Mouse (Mus musculus): ENCODE results near the gene Slc30a1.
A peak's percentile ranks its signal among the peaks of the same experiment; 100 is the strongest.

The Slc30a1 gene

GRCm38 (mm10) chr1:191906571-191907430, at the start of gene Slc30a1:
Gene Slc30a1 (plus strand): TSS chr1:191906767.
- peak; percentile 98 for DNase-seq

GRCm38 (mm10) chr1:191856886-191857651, 49.5 kb upstream of the Slc30a1 start:
- DNase-seq: peak; percentile 8

GRCm38 (mm10) chr1:191858136-191858535, 48.4 kb upstream of the Slc30a1 start:
- no peak for DNase-seq

- DNase-seq: no peak
These were observed 46.7 kb upstream of the Slc30a1 start for GRCm38 (mm10) chr1:191859847-191860246.

- DNase-seq: no peak
These were observed 45.3 kb upstream of the Slc30a1 start for GRCm38 (mm10) chr1:191861247-191861646.

- DNase-seq: peak; percentile 32
These were observed 42.6 kb upstream of the Slc30a1 start for GRCm38 (mm10) chr1:191863833-191864550.

GRCm38 (mm10) chr1:191864551-191865027, 42.0 kb upstream of the Slc30a1 start:
- DNase-seq: peak; percentile 6

- no peak for DNase-seq
These were observed 34.4 kb upstream of the Slc30a1 start for GRCm38 (mm10) chr1:191872076-191872710.

GRCm38 (mm10) chr1:191875006-191875405, 31.6 kb upstream of the Slc30a1 start:
- no peak for DNase-seq

- DNase-seq: no peak
These were observed 30.8 kb upstream of the Slc30a1 start for GRCm38 (mm10) chr1:191875683-191876305.

GRCm38 (mm10) chr1:191877681-191878080, 28.9 kb upstream of the Slc30a1 start:
- no peak for DNase-seq

GRCm38 (mm10) chr1:191878518-191878921, 28.0 kb upstream of the Slc30a1 start:
- DNase-seq: no peak

GRCm38 (mm10) chr1:191880247-191880646, 26.3 kb upstream of the Slc30a1 start:
- DNase-seq: no peak

GRCm38 (mm10) chr1:191880921-191881609, 25.5 kb upstream of the Slc30a1 start:
- no peak for DNase-seq

GRCm38 (mm10) chr1:191881663-191882062, 24.9 kb upstream of the Slc30a1 start:
- no peak for DNase-seq

GRCm38 (mm10) chr1:191882474-191883206, 23.9 kb upstream of the Slc30a1 start:
- no peak for DNase-seq

- DNase-seq: no peak
These were observed 22.9 kb upstream of the Slc30a1 start for GRCm38 (mm10) chr1:191883654-191884053.

- no peak for DNase-seq
These were observed 14.7 kb upstream of the Slc30a1 start for GRCm38 (mm10) chr1:191891912-191892311.

- no peak for DNase-seq
These were observed 12.2 kb upstream of the Slc30a1 start for GRCm38 (mm10) chr1:191894386-191894785.

GRCm38 (mm10) chr1:191894857-191895256, 11.7 kb upstream of the Slc30a1 start:
- DNase-seq: no peak
